Mouse (Mus musculus) cortical plate, adult 2 months (tissue): ENCODE measurements around the gene Aldh3a2.

Source experiments
- CTCF ChIP-seq: fragments of 200-500 bp; IDR thresholded peaks from 2 replicates; pipeline ENCODE4 v1.5.1; 2011; ENCODE audit warnings: mild to moderate bottlenecking, control low read depth, low read length; ENCODE audit not compliant: insufficient read depth; ENCODE audit errors: extremely low read depth
- POLR2A ChIP-seq: fragments of 200-500 bp; IDR thresholded peaks from 2 replicates; pipeline ENCODE4 v1.6.1; 2011; ENCODE audit warnings: mild to moderate bottlenecking, low read length, control low read depth; ENCODE audit not compliant: insufficient read depth; ENCODE audit errors: extremely low read depth

- TF ChIP-seq CTCF (no peak), POLR2A (no peak)
These were observed 86.9 kb downstream of the Aldh3a2 start for GRCm38 (mm10) chr11:61180361-61180760.
